Mouse (Mus musculus) B cell, adult 67 days (primary cell): Measurements from ENCODE around the gene AU041133. TPM values are rescaled to one million over a fixed set of nuclear protein-coding genes. Genes with fewer than 3 reads are reported as not detected.

Source experiments
- total RNA-seq, 2 experiments: library from RNA; stranded (reverse); gene quantifications; 4 replicates each; pipeline ENCODE4 v1.2.4; 2023

Gene AU041133
- total RNA-seq, result 10 to 100 TPM; 10.8 to 14.4 TPM

GRCm38 (mm10) chr10:82127850-82128401, at the start of gene AU041133:
AU041133 (plus strand) TSS chr10:82128013.

GRCm38 (mm10) chr10:82082728-82083621, 44.8 kb upstream of the AU041133 start, which contains the start of gene BC024063:
BC024063 (plus strand) TSS chr10:82083353.

Other genes with a start within 250 kb of the AU041133 start
- gene Zfp781, start 197.5 kb upstream of the AU041133 start, total RNA-seq, result 1 to 10 TPM; 3.5 to 3.9 TPM
- 10 to 100 TPM; 13.7 to 14.5 TPM for gene Zfp873, start 79.9 kb upstream of the AU041133 start, total RNA-seq
- 10 to 100 TPM; 13.0 to 15.3 TPM for gene BC024063, start 44.7 kb upstream of the AU041133 start, total RNA-seq
- 1 to 10 TPM; 6.1 to 6.5 TPM for gene Zfp938, start 113.3 kb downstream of the AU041133 start, total RNA-seq
- gene 4932415D10Rik, start 188.6 kb downstream of the AU041133 start, total RNA-seq, result not detected
- 1 to 10 TPM; 6.3 to 6.6 TPM for gene Gm4924, start 226.2 kb downstream of the AU041133 start, total RNA-seq